Mouse (Mus musculus) spleen, adult 2 months (tissue): ENCODE data around the gene Parp8. TPM values are rescaled to one million over a fixed set of nuclear protein-coding genes. Genes with fewer than 3 reads are reported as not detected.

Experiments
- DNase-seq, 2 experiments: peaks; one replicate each; pipeline versions ENCODE4 v3.0.0 to v3.0.0-alpha.2; 2012 to 2021; ENCODE audit warnings: low spot score in 2 of 2, low read depth in 1 of 2
- H3K27ac ChIP-seq: fragments of 200-500 bp; 2 replicates; pipeline ENCODE4 v1.5.1; 2012; ENCODE audit warnings: low read length, inconsistent platforms; ENCODE audit not compliant: insufficient read depth
- H3K27me3 ChIP-seq: fragments of 200-500 bp; 2 replicates; pipeline ENCODE4 v1.6.1; 2012; ENCODE audit warnings: mild to moderate bottlenecking, moderate library complexity, low read length, inconsistent platforms; ENCODE audit not compliant: control insufficient read depth, insufficient read depth
- H3K36me3 ChIP-seq: fragments of 200-500 bp; 2 replicates; pipeline ENCODE4 v1.6.1; 2012; ENCODE audit warnings: mild to moderate bottlenecking, low read length, inconsistent platforms; ENCODE audit not compliant: control insufficient read depth, insufficient read depth
- H3K4me1 ChIP-seq: fragments of 200-500 bp; 2 replicates; pipeline ENCODE4 v1.6.1; 2011; ENCODE audit warnings: inconsistent platforms; ENCODE audit not compliant: control insufficient read depth, insufficient read depth, insufficient read length
- H3K4me3 ChIP-seq: fragments of 200-500 bp; 2 replicates; pipeline ENCODE4 v1.5.1; 2011; ENCODE audit warnings: mild to moderate bottlenecking, inconsistent platforms; ENCODE audit not compliant: insufficient read depth, insufficient read length; ENCODE audit errors: extremely low read depth
- CTCF ChIP-seq: fragments of 200-500 bp; IDR thresholded peaks from 2 replicates; pipeline ENCODE4 v1.5.1; 2011; ENCODE audit warnings: mild to moderate bottlenecking, inconsistent platforms; ENCODE audit not compliant: insufficient read depth, insufficient read length, insufficient replicate concordance; ENCODE audit errors: extremely low read depth
- POLR2A ChIP-seq: fragments of 200-500 bp; IDR thresholded peaks from 2 replicates; pipeline ENCODE4 v1.6.1; 2011; ENCODE audit warnings: low read depth, low read length, inconsistent platforms
- WGBS: fragments of 180-500 bp; shearing (Covaris S2); methylation state at CpG from one replicate; pipeline ENCODE4 v1.1.7; 2018; 5-methylcytosine and 5-hydroxymethylcytosine counted together
- polyA plus RNA-seq: library from polyadenylated mRNA; depleted of rRNA; stranded (reverse); fragments of >200 nt; gene quantifications from 2 replicates; pipeline ENCODE4 v1.2.3, GENCODE M21; 2012

Gene Parp8
- polyA plus RNA-seq, 1 experiment, result 10.8 TPM

GRCm38 (mm10) chr13:116969650-116970049 lies 55.7 kb downstream of the Parp8 start:
- 74% methylated on average over 1 of the region's 1 CpGs for WGBS
- H3K4me1 ChIP-seq, result peaks cover 3% of the 10 kb centered on the region
- no peaks in the 10 kb centered on the region for H3K36me3 ChIP-seq
- H3K27me3 ChIP-seq, result no peaks in the 10 kb centered on the region
- H3K4me3 ChIP-seq, result no peak overlapping the region
- no peak overlapping the region for H3K27ac ChIP-seq
- DNase-seq, result no peak
- no peak for TF ChIP-seq CTCF
- TF ChIP-seq POLR2A, result no peak

GRCm38 (mm10) chr13:116968906-116969305 lies 56.4 kb downstream of the Parp8 start:
- no peak overlapping the region for H3K27ac ChIP-seq
- DNase-seq, result no peak
- H3K36me3 ChIP-seq, result no peaks in the 10 kb centered on the region
- peaks cover 3% of the 10 kb centered on the region for H3K4me1 ChIP-seq
- TF ChIP-seq POLR2A (no peak), CTCF (no peak)
- 95% methylated on average over 4 of the region's 4 CpGs for WGBS
- no peaks in the 10 kb centered on the region for H3K27me3 ChIP-seq
- H3K4me3 ChIP-seq, result no peak overlapping the region

GRCm38 (mm10) chr13:116967459-116967858 lies 57.9 kb downstream of the Parp8 start:
- 90% methylated on average over 3 of the region's 3 CpGs for whole genome bisulfite sequencing
- TF ChIP-seq POLR2A (no peak), CTCF (no peak)
- H3K27me3 ChIP-seq, result no peaks in the 10 kb centered on the region
- no peak for DNase-seq
- no peaks in the 10 kb centered on the region for H3K36me3 ChIP-seq
- H3K4me3 ChIP-seq, result no peak overlapping the region
- H3K27ac ChIP-seq, result no peak overlapping the region
- H3K4me1 ChIP-seq, result peaks cover 3% of the 10 kb centered on the region; the same call in 1 of the 2 replicates

GRCm38 (mm10) chr13:116962480-116963462 lies 62.6 kb downstream of the Parp8 start:
- no peaks in the 10 kb centered on the region for H3K27me3 ChIP-seq
- no peaks in the 10 kb centered on the region; the same call in 1 of the 2 replicates for H3K4me1 ChIP-seq
- no peak for DNase-seq
- no peaks in the 10 kb centered on the region for H3K36me3 ChIP-seq
- TF ChIP-seq CTCF, result no peak
- no peak for TF ChIP-seq POLR2A
- WGBS, result 89% methylated on average over 15 of the region's 15 CpGs
- no peak overlapping the region for H3K4me3 ChIP-seq
- no peak overlapping the region for H3K27ac ChIP-seq

GRCm38 (mm10) chr13:116958776-116959589 lies 66.4 kb downstream of the Parp8 start:
- no peak overlapping the region for H3K4me3 ChIP-seq
- 82% methylated on average over 7 of the region's 7 CpGs for WGBS
- no peak overlapping the region for H3K27ac ChIP-seq
- no peaks in the 10 kb centered on the region for H3K36me3 ChIP-seq
- TF ChIP-seq POLR2A (no peak), CTCF (no peak)
- no peak for DNase-seq
- no peaks in the 10 kb centered on the region for H3K27me3 ChIP-seq
- no peaks in the 10 kb centered on the region; the same call in 1 of the 2 replicates for H3K4me1 ChIP-seq

- H3K4me3 ChIP-seq, result no peak overlapping the region
- WGBS, result 48% methylated on average over 3 of the region's 3 CpGs
- DNase-seq, result no peak
- H3K36me3 ChIP-seq, result no peaks in the 10 kb centered on the region
- H3K27ac ChIP-seq, result no peak overlapping the region
- TF ChIP-seq CTCF (no peak), POLR2A (no peak)
- no peaks in the 10 kb centered on the region; the same call in 1 of the 2 replicates for H3K4me1 ChIP-seq
- H3K27me3 ChIP-seq, result no peaks in the 10 kb centered on the region
Observed at GRCm38 (mm10) chr13:116957577-116957976, 67.8 kb downstream of the Parp8 start.
